Mouse (Mus musculus) frontal cortex, adult (tissue): ENCODE measurements around the gene Men1.

Experiments used
- ATAC-seq: cut with Nextera tagmentation; 2 replicates; pipeline ENCODE4 v1.9.2; 2017; ENCODE audit warnings: mild to moderate bottlenecking, moderate library complexity, mixed read lengths; ENCODE audit not compliant: low TSS enrichment

Men1 gene

GRCm38 (mm10) chr19:6338716-6339115 is 3.9 kb downstream of the Men1 start:
- ATAC-seq: no peak

- no peak for ATAC-seq
These were observed 4.4 kb downstream of the Men1 start for GRCm38 (mm10) chr19:6339191-6339590.

GRCm38 (mm10) chr19:6339890-6340504 is 5.2 kb downstream of the Men1 start:
- no peak for ATAC-seq

- peak; percentile 71 for ATAC-seq
These were observed 6.0 kb downstream of the Men1 start, which contains the start of gene Map4k2 for GRCm38 (mm10) chr19:6340524-6341452. Map4k2 (plus strand) TSS chr19:6341135.

- no peak for ATAC-seq
These were observed 6.8 kb downstream of the Men1 start for GRCm38 (mm10) chr19:6341453-6342077.

- no peak for ATAC-seq
These were observed 7.6 kb downstream of the Men1 start for GRCm38 (mm10) chr19:6342276-6342933.

- ATAC-seq: no peak
These were observed 8.5 kb downstream of the Men1 start for GRCm38 (mm10) chr19:6343066-6343925.

GRCm38 (mm10) chr19:6343996-6344395 is 9.2 kb downstream of the Men1 start:
- no peak for ATAC-seq

GRCm38 (mm10) chr19:6346023-6346422 is 11.2 kb downstream of the Men1 start:
- ATAC-seq: no peak

- no peak for ATAC-seq
These were observed 11.9 kb downstream of the Men1 start for GRCm38 (mm10) chr19:6346661-6347060.

- no peak for ATAC-seq
These were observed 12.8 kb downstream of the Men1 start for GRCm38 (mm10) chr19:6347615-6348014.

- ATAC-seq: no peak
These were observed 13.9 kb downstream of the Men1 start for GRCm38 (mm10) chr19:6348717-6349116.

GRCm38 (mm10) chr19:6349215-6349983 is 14.6 kb downstream of the Men1 start:
- no peak for ATAC-seq

- no peak for ATAC-seq
These were observed 16.8 kb downstream of the Men1 start for GRCm38 (mm10) chr19:6351431-6352106.

- ATAC-seq: no peak
These were observed 17.3 kb downstream of the Men1 start for GRCm38 (mm10) chr19:6352107-6352505.

GRCm38 (mm10) chr19:6354030-6354429 is 19.3 kb downstream of the Men1 start:
- ATAC-seq: no peak

GRCm38 (mm10) chr19:6361291-6361690 is 26.5 kb downstream of the Men1 start:
- ATAC-seq: no peak

- ATAC-seq: no peak
These were observed 28.3 kb downstream of the Men1 start for GRCm38 (mm10) chr19:6363091-6363410.

GRCm38 (mm10) chr19:6363411-6364240 is 28.8 kb downstream of the Men1 start, which contains the start of gene Sf1:
Sf1 (plus strand) TSS chr19:6363690.
- ATAC-seq: peak; percentile 92
